Mouse (Mus musculus) embryonic fibroblast, embryonic 13.5 days (primary cell): ENCODE measurements around the gene Gtf2f2.

Experiments
- CTCF ChIP-seq: IDR thresholded peaks from 2 replicates; pipeline ENCODE4 v1.5.1; 2011; ENCODE audit warnings: mild to moderate bottlenecking, control low read depth, low read length, moderate library complexity, borderline replicate concordance; ENCODE audit not compliant: insufficient read depth
- POLR2A ChIP-seq: IDR thresholded peaks from 2 replicates; pipeline ENCODE4 v1.6.1; 2011; ENCODE audit warnings: low read depth, mild to moderate bottlenecking, control low read depth, low read length, moderate library complexity

DNA sequence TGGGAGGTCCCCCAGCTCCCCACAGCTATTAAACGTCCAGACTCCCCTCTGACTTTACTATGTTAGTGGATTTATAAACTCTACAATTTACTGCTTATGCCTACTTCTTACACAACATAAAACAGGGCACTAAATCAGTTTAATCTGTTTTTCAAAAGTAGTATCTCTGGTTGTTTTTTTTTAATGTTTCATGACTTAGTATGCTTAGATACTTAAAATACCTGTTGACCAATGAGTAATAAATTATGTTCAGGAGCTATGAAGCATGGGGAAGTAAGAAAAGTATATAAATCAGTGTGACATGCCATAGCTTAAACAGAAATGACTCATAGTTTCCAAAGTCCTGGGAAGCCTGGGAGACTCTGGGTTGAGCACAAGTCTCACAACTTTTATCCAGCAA lies 73.0 kb downstream of the Gtf2f2 start:
- TF ChIP-seq CTCF (no peak), POLR2A (no peak)
